Mouse (Mus musculus) embryo, embryonic 10 days (tissue): ENCODE measurements around the gene Pik3ap1.

Experiments used
- DNase-seq: peaks from one replicate; pipeline ENCODE4 v3.0.0-alpha.2; 2015; ENCODE audit warnings: low spot score

Gene Pik3ap1

GRCm38 (mm10) chr19:41369557-41370460 is 15.1 kb downstream of the Pik3ap1 start:
- no peak for DNase-seq

- DNase-seq: no peak
These were observed 17.9 kb downstream of the Pik3ap1 start for GRCm38 (mm10) chr19:41366854-41367517.

- DNase-seq: no peak
These were observed 18.6 kb downstream of the Pik3ap1 start for GRCm38 (mm10) chr19:41366192-41366853.

- no peak for DNase-seq
These were observed 19.3 kb downstream of the Pik3ap1 start for GRCm38 (mm10) chr19:41365570-41365969.

GRCm38 (mm10) chr19:41364509-41364908 is 20.4 kb downstream of the Pik3ap1 start:
- no peak for DNase-seq

GRCm38 (mm10) chr19:41362963-41363362 is 21.9 kb downstream of the Pik3ap1 start:
- no peak for DNase-seq

GRCm38 (mm10) chr19:41360459-41360858 is 24.4 kb downstream of the Pik3ap1 start:
- DNase-seq: peak; percentile 20

- DNase-seq: no peak
These were observed 30.5 kb downstream of the Pik3ap1 start for GRCm38 (mm10) chr19:41354287-41354951.

GRCm38 (mm10) chr19:41349624-41350023 is 35.3 kb downstream of the Pik3ap1 start:
- DNase-seq: no peak

GRCm38 (mm10) chr19:41348161-41348560 is 36.7 kb downstream of the Pik3ap1 start:
- DNase-seq: no peak

- no peak for DNase-seq
These were observed 37.6 kb downstream of the Pik3ap1 start for GRCm38 (mm10) chr19:41347326-41347725.

GRCm38 (mm10) chr19:41346099-41346850 is 38.6 kb downstream of the Pik3ap1 start:
- DNase-seq: no peak

- no peak for DNase-seq
These were observed 39.7 kb downstream of the Pik3ap1 start for GRCm38 (mm10) chr19:41345028-41345741.

GRCm38 (mm10) chr19:41344666-41345027 is 40.3 kb downstream of the Pik3ap1 start:
- no peak for DNase-seq

GRCm38 (mm10) chr19:41342592-41343090 is 42.3 kb downstream of the Pik3ap1 start:
- no peak for DNase-seq

- no peak for DNase-seq
These were observed 43.2 kb downstream of the Pik3ap1 start for GRCm38 (mm10) chr19:41341677-41342076.

- peak; percentile 29 for DNase-seq
These were observed 45.7 kb downstream of the Pik3ap1 start for GRCm38 (mm10) chr19:41339020-41339836.

- DNase-seq: no peak
These were observed 46.5 kb downstream of the Pik3ap1 start for GRCm38 (mm10) chr19:41338379-41338778.

GRCm38 (mm10) chr19:41335721-41336120 is 49.2 kb downstream of the Pik3ap1 start:
- DNase-seq: no peak

GRCm38 (mm10) chr19:41332986-41333385 is 51.9 kb downstream of the Pik3ap1 start:
- no peak for DNase-seq
